Mouse (Mus musculus) liver, adult 2 months (tissue): ENCODE results near the gene Sh3bp1. TPM values are rescaled to one million over a fixed set of nuclear protein-coding genes. Genes with fewer than 3 reads are reported as not detected.

Experiments used
- DNase-seq: peaks from one replicate; pipeline ENCODE4 v3.0.0-alpha.2; 2011; ENCODE audit warnings: low read depth, low spot score; ENCODE audit errors: extremely low read depth
- H3K27ac ChIP-seq: fragments of 200-500 bp; replicated peaks from 2 replicates; pipeline ENCODE4 v1.5.1; 2012; ENCODE audit warnings: low read depth, mild to moderate bottlenecking, control low read depth, inconsistent platforms, low read length; ENCODE audit not compliant: insufficient read depth
- H3K27me3 ChIP-seq: fragments of 200-500 bp; 2 replicates; pipeline ENCODE4 v1.6.1; 2012; ENCODE audit warnings: mild to moderate bottlenecking, moderate library complexity, low read length, inconsistent platforms; ENCODE audit not compliant: control insufficient read depth, insufficient read depth
- H3K36me3 ChIP-seq: fragments of 200-500 bp; 2 replicates; pipeline ENCODE4 v1.6.1; 2012; ENCODE audit warnings: low read length, inconsistent platforms; ENCODE audit not compliant: control insufficient read depth, insufficient read depth
- H3K4me1 ChIP-seq: fragments of 200-500 bp; 2 replicates; pipeline ENCODE4 v1.6.1; 2011; ENCODE audit warnings: low read length; ENCODE audit not compliant: control insufficient read depth, insufficient read depth
- H3K4me3 ChIP-seq: fragments of 200-500 bp; 2 replicates; pipeline ENCODE4 v1.5.1; 2011; ENCODE audit warnings: low read depth, mild to moderate bottlenecking, control low read depth, low read length, moderate library complexity; ENCODE audit not compliant: insufficient read depth
- H3K79me2 ChIP-seq: fragments of 200-500 bp; 2 replicates; pipeline ENCODE4 v1.6.1; 2012; ENCODE audit warnings: inconsistent platforms, mild to moderate bottlenecking, low read length, moderate library complexity; ENCODE audit not compliant: control insufficient read depth, insufficient read depth
- H3K9ac ChIP-seq: fragments of 200-500 bp; 2 replicates; pipeline ENCODE4 v1.6.1; 2012; ENCODE audit warnings: low read depth, mild to moderate bottlenecking, control low read depth, inconsistent platforms, low read length
- CTCF ChIP-seq: fragments of 200-500 bp; IDR thresholded peaks from 2 replicates; pipeline ENCODE4 v1.5.1; 2011; ENCODE audit warnings: low read depth, low read length, control low read depth
- POLR2A ChIP-seq: fragments of 200-500 bp; IDR thresholded peaks from 2 replicates; pipeline ENCODE4 v1.6.1; 2011; ENCODE audit warnings: low read length, control low read depth; ENCODE audit not compliant: insufficient read depth; ENCODE audit errors: extremely low read depth
- WGBS: fragments of 180-500 bp; shearing (Covaris S2); methylation state at CpG from one replicate; pipeline ENCODE4 v1.1.7; 2018; 5-methylcytosine and 5-hydroxymethylcytosine counted together
- polyA plus RNA-seq: library from polyadenylated mRNA; depleted of rRNA; stranded (reverse); fragments of >200 nt; gene quantifications from 2 replicates; pipeline ENCODE4 v1.2.3, GENCODE M21; 2012
- total RNA-seq: library from RNA; depleted of rRNA; stranded (reverse); fragments of >200 nt; gene quantifications from 2 replicates; pipeline ENCODE4 v1.2.3, GENCODE M21; 2014

Gene Sh3bp1
- total and polyA plus RNA-seq, 2 experiments = 0.37 to 6.0 TPM

- Histone ChIP-seq H3K4me1 (no peaks in the 10 kb centered on the region), H3K9ac (no peak overlapping the region), H3K36me3 (no peaks in the 10 kb centered on the region), H3K4me3 (no peak overlapping the region), H3K27ac (no peak overlapping the region), H3K79me2 (no peaks in the 10 kb centered on the region), H3K27me3 (no peaks in the 10 kb centered on the region)
- TF ChIP-seq CTCF = no peak
- TF ChIP-seq POLR2A = no peak
- DNase-seq = no peak
- 87% methylated on average over 12 of the region's 12 CpGs for WGBS
Observed at GRCm38 (mm10) chr15:78919914-78920313, 20.3 kb downstream of the Sh3bp1 start.

GRCm38 (mm10) chr15:78922700-78923099, 23.1 kb downstream of the Sh3bp1 start:
- no peaks in the 10 kb centered on the region for H3K36me3 ChIP-seq
- no peak overlapping the region for H3K9ac ChIP-seq
- no peaks in the 10 kb centered on the region for H3K27me3 ChIP-seq
- H3K4me3 ChIP-seq = no peak overlapping the region
- no peaks in the 10 kb centered on the region for H3K79me2 ChIP-seq
- H3K27ac ChIP-seq = no peak overlapping the region
- peaks cover 11% of the 10 kb centered on the region; the same call in 1 of the 2 replicates for H3K4me1 ChIP-seq
- TF ChIP-seq CTCF (no peak), POLR2A (no peak)
- no peak for DNase-seq
- WGBS = 93% methylated on average over 7 of the region's 7 CpGs

- no peaks in the 10 kb centered on the region for H3K36me3 ChIP-seq
- no peaks in the 10 kb centered on the region for H3K79me2 ChIP-seq
- no peaks in the 10 kb centered on the region for H3K27me3 ChIP-seq
- H3K27ac ChIP-seq = no peak overlapping the region
- TF ChIP-seq POLR2A (no peak), CTCF (no peak)
- H3K4me3 ChIP-seq = no peak overlapping the region
- no peak for DNase-seq
- H3K9ac ChIP-seq = no peak overlapping the region
- WGBS = 79% methylated on average over 6 of the region's 6 CpGs
- peaks cover 11% of the 10 kb centered on the region; the same call in 1 of the 2 replicates for H3K4me1 ChIP-seq
Observed at GRCm38 (mm10) chr15:78923585-78923984, 24.0 kb downstream of the Sh3bp1 start.

GRCm38 (mm10) chr15:78925129-78925528, 25.6 kb downstream of the Sh3bp1 start:
- Histone ChIP-seq H3K27ac (no peak overlapping the region), H3K27me3 (no peaks in the 10 kb centered on the region), H3K4me1 (peaks cover 11% of the 10 kb centered on the region; the same call in 1 of the 2 replicates), H3K4me3 (no peak overlapping the region), H3K36me3 (no peaks in the 10 kb centered on the region), H3K9ac (no peak overlapping the region), H3K79me2 (no peaks in the 10 kb centered on the region)
- TF ChIP-seq CTCF (no peak), POLR2A (no peak)
- 65% methylated on average over 8 of the region's 8 CpGs for WGBS
- no peak for DNase-seq

- 12% methylated on average over 20 of the region's 20 CpGs for WGBS
- H3K36me3 ChIP-seq = no peaks in the 10 kb centered on the region
- peaks cover 11% of the 10 kb centered on the region; the same call in 1 of the 2 replicates for H3K4me1 ChIP-seq
- no peak for TF ChIP-seq CTCF
- TF ChIP-seq POLR2A = no peak
- H3K4me3 ChIP-seq = peak within 1 kb of the TSS; percentile 43
- peak within 1 kb of the TSS; percentile 58 for H3K9ac ChIP-seq
- peak; percentile 80 for DNase-seq
- H3K27ac ChIP-seq = peak within 1 kb of the TSS; percentile 38; the same call in 1 of the 2 replicates
- H3K27me3 ChIP-seq = no peaks in the 10 kb centered on the region
- H3K79me2 ChIP-seq = no peaks in the 10 kb centered on the region
Observed at GRCm38 (mm10) chr15:78926021-78926919, 26.7 kb downstream of the Sh3bp1 start, which contains the start of gene Lgals1. Gene Lgals1, plus strand, starts transcription at chr15:78926725.
